ENCODE assay signal across 7 mouse cellular contexts in genomic region chr5:64813361-64813760, GRCm38 (mm10). TPM values are rescaled to one million over a fixed set of nuclear protein-coding genes. Genes with fewer than 3 reads are reported as not detected.
DNase-seq lines count a peak whose midpoint lies in the region; ATAC-seq and TF ChIP-seq lines count a peak whose summit lies in the region.

No protein-coding gene starts in this region.

- no peak overlapping the region for H3K4me3 ChIP-seq in forebrain, embryonic 11.5 days (ENCODE audit: low read depth, low read length)
- H3K4me3 ChIP-seq in heart, postnatal 0 days (ENCODE audit: low read depth, low read length), result peak overlapping the region; percentile 36; the same call in 1 of the 2 replicates
- H3K4me3 ChIP-seq in layer of hippocampus, adult 2 months, result peak overlapping the region; percentile 37
- peak overlapping the region; percentile 35; the same call in 1 of the 2 replicates for H3K4me3 ChIP-seq in lung, embryonic 16.5 days (ENCODE audit: low read length)

- 9% methylated on average over 9 of the region's 9 CpGs for WGBS in forebrain, embryonic 11.5 days
- 7% methylated on average over 9 of the region's 9 CpGs for WGBS in heart, postnatal 0 days
- WGBS in lung, embryonic 16.5 days, result 5% methylated on average over 9 of the region's 9 CpGs

- DNase-seq in NIH3T3 (ENCODE audit: low read depth), result peak; percentile 98
- DNase-seq in c-Kit-negative CD71-positive TER-119-positive erythroid progenitor cells, embryonic 14.5 days (ENCODE audit: low read depth, low spot score), result peak; percentile 90
- peak; percentile 91 for DNase-seq in forebrain, embryonic 11.5 days (ENCODE audit: low spot score)
- peak; percentile 70 for DNase-seq in heart, postnatal 0 days (ENCODE audit: low spot score)
- peak; percentile 82 to 89 for DNase-seq in layer of hippocampus, adult 2 months (ENCODE audit: low spot score in 2 of 2)
- peak; percentile 71 for DNase-seq in right cerebral cortex, postnatal 25 days

- no peaks in the 10 kb centered on the region for H3K9me3 ChIP-seq in forebrain, embryonic 11.5 days (ENCODE audit: control insufficient read depth, low read length)
- H3K9me3 ChIP-seq in heart, postnatal 0 days (replicated peaks; ENCODE audit: control insufficient read depth, low read length), result no peaks in the 10 kb centered on the region
- H3K9me3 ChIP-seq in lung, embryonic 16.5 days (ENCODE audit: control insufficient read depth, low read length), result no peaks in the 10 kb centered on the region

- no peak overlapping the region for H3K4me2 ChIP-seq in forebrain, embryonic 11.5 days (ENCODE audit: low read depth, low read length, severe bottlenecking)
- H3K4me2 ChIP-seq in heart, postnatal 0 days (ENCODE audit: low read depth, low read length), result peak overlapping the region; percentile 59
- peak overlapping the region; percentile 65 for H3K4me2 ChIP-seq in lung, embryonic 16.5 days (ENCODE audit: low read depth, low read length)

- no peak for TF ChIP-seq EP300 in heart, postnatal 0 days (IDR thresholded peaks at IDR 0.05; ENCODE audit: low read depth)

- H3K27me3 ChIP-seq in forebrain, embryonic 11.5 days (ENCODE audit: control insufficient read depth, insufficient read depth, low read length), result no peaks in the 10 kb centered on the region
- H3K27me3 ChIP-seq in heart, postnatal 0 days (ENCODE audit: control insufficient read depth, insufficient read depth, low read length), result no peaks in the 10 kb centered on the region
- no peaks in the 10 kb centered on the region for H3K27me3 ChIP-seq in lung, embryonic 16.5 days (ENCODE audit: control insufficient read depth, insufficient read depth, low read depth, low read length)

- no peak overlapping the region for H3K9ac ChIP-seq in forebrain, embryonic 11.5 days (ENCODE audit: low read length)
- no peak overlapping the region for H3K9ac ChIP-seq in heart, postnatal 0 days (replicated peaks; ENCODE audit: low read depth, low read length)
- 0 out of 2 replicates have a peak overlapping the region, but pooled peaks have one; percentile 68 for H3K9ac ChIP-seq in lung, embryonic 16.5 days (ENCODE audit: low read length)

- peak; percentile 93 for TF ChIP-seq CTCF in heart, postnatal 0 days (IDR thresholded peaks at IDR 0.05; ENCODE audit: low read depth)
- TF ChIP-seq CTCF in layer of hippocampus, adult 2 months (conservative IDR thresholded peaks at IDR 0.05), result peak; percentile 97

- no peak overlapping the region for H3K27ac ChIP-seq in forebrain, embryonic 11.5 days (ENCODE audit: low read depth, low read length)
- H3K27ac ChIP-seq in heart, postnatal 0 days (ENCODE audit: low read depth), result peak overlapping the region; percentile 98; the same call in 1 of the 2 replicates
- peak overlapping the region; percentile 91; the same call in 1 of the 2 replicates for H3K27ac ChIP-seq in layer of hippocampus, adult 2 months
- peak overlapping the region; percentile 98 for H3K27ac ChIP-seq in lung, embryonic 16.5 days (ENCODE audit: low read length)

- peaks cover 36% of the 10 kb centered on the region for H3K4me1 ChIP-seq in forebrain, embryonic 11.5 days (replicated peaks; ENCODE audit: control insufficient read depth, insufficient read depth, low read length)
- H3K4me1 ChIP-seq in heart, postnatal 0 days (ENCODE audit: control insufficient read depth, insufficient read depth), result peaks cover 44% of the 10 kb centered on the region
- peaks cover 67% of the 10 kb centered on the region for H3K4me1 ChIP-seq in lung, embryonic 16.5 days (replicated peaks; ENCODE audit: control insufficient read depth, insufficient read depth, low read length)

- 0 out of 2 replicates have a peak, but pooled peaks cover 2% of the 10 kb centered on the region for H3K36me3 ChIP-seq in forebrain, embryonic 11.5 days (ENCODE audit: control insufficient read depth, insufficient read depth, low read length)
- H3K36me3 ChIP-seq in heart, postnatal 0 days (replicated peaks; ENCODE audit: control insufficient read depth, insufficient read depth, low read length), result peaks cover 22% of the 10 kb centered on the region
- H3K36me3 ChIP-seq in lung, embryonic 16.5 days (ENCODE audit: control insufficient read depth, insufficient read depth, low read length), result peaks cover 6% of the 10 kb centered on the region

- no peak for ATAC-seq in forebrain, embryonic 11.5 days (replicated peaks; ENCODE audit: low FRiP score)
- ATAC-seq in heart, postnatal 0 days (ENCODE audit: insufficient read depth, low read depth), result no peak
- no peak for ATAC-seq in lung, embryonic 16.5 days (ENCODE audit: low read depth)

RNA-seq across cellular contexts. Expression of gene Klf3, which starts 10.2 kb away (rescaled TPM):
- polyA plus RNA-seq in forebrain, embryonic 11.5 days (2014; fragmentation: Nextera tagmentation; extraction: Ambion mirVana), result 39.4 and 40.9 TPM in 2 replicates
- total RNA-seq in heart, postnatal 0 days (2014; rRNA removed; ENCODE audit: low replicate concordance), result 22.6 and 26.5 TPM in 2 replicates
- polyA plus RNA-seq in heart, postnatal 0 days (2015; fragmentation: Nextera tagmentation; extraction: Ambion mirVana), result 33.5 and 37.3 TPM in 2 replicates
- total RNA-seq in layer of hippocampus, adult 2 months (2021), result 10 to 100 TPM; 55.0 to 55.2 TPM
- 53.8 and 61.5 TPM in 2 replicates for polyA plus RNA-seq in lung, embryonic 16.5 days (2015; fragmentation: Nextera tagmentation; extraction: Ambion mirVana)
